Mouse (Mus musculus) forebrain, embryonic 16.5 days (tissue): ENCODE data around the gene Odc1. TPM values are rescaled to one million over a fixed set of nuclear protein-coding genes. Genes with fewer than 3 reads are reported as not detected.
A peak's percentile ranks its signal among the peaks of the same experiment; 100 is the strongest.
"Not testable (repeated sequence)": the region's sequence is repeated elsewhere in the genome, so short reads cannot be mapped to it uniquely, and the experiment has no call there.

ENCODE experiments used
- ATAC-seq: fragments of 200-750 bp; cut with Nextera tagmentation; 2 replicates; pipeline ENCODE4 v1.8.0; 2017; ENCODE audit warnings: mild to moderate bottlenecking, moderate library complexity
- H3K27ac ChIP-seq: fragments of 300-500 bp; sonication (generic); 2 replicates; pipeline ENCODE4 v1.5.1; 2014; ENCODE audit warnings: low read length, control low read depth
- H3K27me3 ChIP-seq: fragments of 300-500 bp; sonication (generic); replicated peaks from 2 replicates; pipeline ENCODE4 v1.6.1; 2014; ENCODE audit warnings: low read length; ENCODE audit not compliant: control insufficient read depth, insufficient read depth
- H3K36me3 ChIP-seq: fragments of 300-500 bp; sonication (generic); 2 replicates; pipeline ENCODE4 v1.6.1; 2014; ENCODE audit not compliant: control insufficient read depth, insufficient read depth
- H3K4me1 ChIP-seq: fragments of 300-500 bp; sonication (generic); replicated peaks from 2 replicates; pipeline ENCODE4 v1.6.1; 2014; ENCODE audit warnings: low read length; ENCODE audit not compliant: control insufficient read depth, insufficient read depth
- H3K4me2 ChIP-seq: fragments of 300-500 bp; sonication (generic); 2 replicates; pipeline ENCODE4 v1.6.1; 2014; ENCODE audit warnings: mild to moderate bottlenecking, low read length, control low read depth
- H3K4me3 ChIP-seq: fragments of 300-500 bp; sonication (generic); replicated peaks from 2 replicates; pipeline ENCODE4 v1.5.1; 2014; ENCODE audit warnings: mild to moderate bottlenecking, low read length, control low read depth
- H3K9ac ChIP-seq: fragments of 300-500 bp; sonication (generic); replicated peaks from 2 replicates; pipeline ENCODE4 v1.6.1; 2014; ENCODE audit warnings: low read depth, low read length, control low read depth
- H3K9me3 ChIP-seq: fragments of 300-500 bp; sonication (generic); 2 replicates; pipeline ENCODE4 v1.6.1; 2016; ENCODE audit warnings: low read length; ENCODE audit not compliant: control insufficient read depth
- WGBS: fragments of 180-500 bp; shearing (Covaris S2); extraction: QIAGEN DNeasy Blood & Tissue Kit; methylation state at CpG from one replicate; pipeline ENCODE4 v1.1.7; 2014; 5-methylcytosine and 5-hydroxymethylcytosine counted together
- polyA plus RNA-seq: library from polyadenylated mRNA; unstranded; fragments of >200 nt; fragmentation: Nextera tagmentation; extraction: Ambion mirVana; gene quantifications from 2 replicates; pipeline ENCODE4 v1.2.1, GENCODE M21; 2015

Gene Odc1
- polyA plus RNA-seq, 1 experiment from 2014 or later: 217 TPM

DNA sequence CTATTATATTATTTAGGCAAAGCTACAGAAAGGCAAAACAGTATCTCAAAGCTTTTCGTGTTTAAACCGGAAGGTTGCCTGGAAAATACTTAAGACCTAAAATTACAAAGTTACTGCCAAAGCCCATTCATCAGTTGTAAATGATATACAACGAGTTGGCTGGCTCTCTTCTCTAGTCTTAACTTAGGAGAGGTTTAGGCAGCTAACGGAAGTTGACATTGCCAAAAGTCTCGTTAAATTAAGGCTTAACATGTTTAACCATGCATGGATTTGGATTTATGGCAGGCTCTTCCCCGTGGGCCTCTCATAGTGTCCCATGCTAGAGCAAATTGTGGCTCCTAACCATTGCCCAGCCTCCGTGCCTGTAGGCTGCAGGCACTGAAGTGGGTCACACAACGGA, 1.3 kb downstream of the Odc1 start:
- H3K27me3 ChIP-seq: no peaks in the 10 kb centered on the region
- peak overlapping the region; percentile 85 for H3K4me2 ChIP-seq
- ATAC-seq: no peak
- no peak overlapping the region for H3K27ac ChIP-seq
- H3K4me3 ChIP-seq: peak overlapping the region; percentile 98
- peaks cover 10% of the 10 kb centered on the region for H3K36me3 ChIP-seq
- whole genome bisulfite sequencing: under 1% methylated on average over 8 of the region's 8 CpGs
- no peaks in the 10 kb centered on the region for H3K9me3 ChIP-seq
- H3K4me1 ChIP-seq: peaks cover 24% of the 10 kb centered on the region
- peak overlapping the region; percentile 44 for H3K9ac ChIP-seq

DNA sequence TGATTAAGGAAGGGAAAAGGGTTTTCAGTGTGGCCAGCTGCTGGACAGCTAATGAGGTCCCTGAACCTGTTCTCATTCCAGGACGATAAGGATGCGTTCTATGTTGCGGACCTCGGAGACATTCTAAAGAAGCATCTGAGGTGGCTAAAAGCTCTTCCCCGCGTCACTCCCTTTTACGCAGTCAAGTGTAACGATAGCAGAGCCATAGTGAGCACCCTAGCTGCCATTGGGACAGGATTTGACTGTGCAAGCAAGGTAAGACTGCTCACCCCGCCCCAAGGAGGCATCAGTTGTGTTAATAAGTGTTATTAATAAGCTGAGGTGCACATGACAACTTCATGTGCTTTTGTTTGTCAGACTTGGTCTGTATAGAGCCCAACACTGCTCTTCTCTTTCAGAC, 3.0 kb downstream of the Odc1 start:
- peak overlapping the region; percentile 78; the same call in 1 of the 2 replicates for H3K27ac ChIP-seq
- H3K4me1 ChIP-seq: peaks cover 24% of the 10 kb centered on the region
- H3K4me3 ChIP-seq, ATAC-seq, H3K9me3 ChIP-seq, H3K9ac ChIP-seq, H3K27me3 ChIP-seq: not testable (repeated sequence)
- H3K4me2 ChIP-seq: peak overlapping the region; percentile 85
- H3K36me3 ChIP-seq: peaks cover 21% of the 10 kb centered on the region
- WGBS: 92% methylated on average over 9 of the region's 9 CpGs

DNA sequence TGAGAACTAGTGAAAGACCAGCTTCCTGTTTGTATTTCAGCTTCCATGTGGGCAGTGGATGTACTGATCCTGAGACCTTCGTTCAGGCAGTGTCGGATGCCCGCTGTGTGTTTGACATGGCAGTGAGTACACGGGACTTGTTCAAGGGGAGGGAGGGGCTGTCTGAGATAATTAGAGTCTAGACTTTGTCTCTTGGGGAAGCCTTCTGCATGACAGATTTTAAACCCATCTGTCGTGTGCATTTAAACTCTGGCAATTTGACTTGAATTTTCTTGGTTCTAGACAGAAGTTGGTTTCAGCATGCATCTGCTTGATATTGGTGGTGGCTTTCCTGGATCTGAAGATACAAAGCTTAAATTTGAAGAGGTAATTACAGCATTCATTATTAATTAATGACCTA, 3.9 kb downstream of the Odc1 start:
- Histone ChIP-seq H3K4me1 (peaks cover 24% of the 10 kb centered on the region), H3K27ac (peak overlapping the region; percentile 78), H3K27me3 (no peaks in the 10 kb centered on the region), H3K9me3 (no peaks in the 10 kb centered on the region), H3K9ac (no peak overlapping the region), H3K36me3 (peaks cover 21% of the 10 kb centered on the region), H3K4me3 (no peak overlapping the region), H3K4me2 (no peak overlapping the region)
- WGBS: 26% methylated on average over 5 of the region's 5 CpGs
- ATAC-seq: no peak

DNA sequence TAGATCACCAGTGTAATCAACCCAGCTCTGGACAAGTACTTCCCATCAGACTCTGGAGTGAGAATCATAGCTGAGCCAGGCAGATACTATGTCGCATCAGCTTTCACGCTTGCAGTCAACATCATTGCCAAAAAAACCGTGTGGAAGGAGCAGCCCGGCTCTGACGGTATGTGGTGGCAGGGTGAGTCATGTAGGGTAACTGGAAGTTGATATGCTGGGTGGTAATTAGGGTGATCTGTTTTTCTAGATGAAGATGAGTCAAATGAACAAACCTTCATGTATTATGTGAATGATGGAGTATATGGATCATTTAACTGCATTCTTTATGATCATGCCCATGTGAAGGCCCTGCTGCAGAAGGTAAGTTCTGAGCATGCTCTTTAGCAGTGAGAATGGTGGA, 4.8 kb downstream of the Odc1 start:
- ATAC-seq, H3K27me3 ChIP-seq, H3K4me3 ChIP-seq, H3K9ac ChIP-seq, H3K27ac ChIP-seq, H3K9me3 ChIP-seq, H3K4me2 ChIP-seq: not testable (repeated sequence)
- WGBS: 80% methylated on average over 5 of the region's 5 CpGs
- H3K36me3 ChIP-seq: peaks cover 21% of the 10 kb centered on the region
- H3K4me1 ChIP-seq: peaks cover 26% of the 10 kb centered on the region

DNA sequence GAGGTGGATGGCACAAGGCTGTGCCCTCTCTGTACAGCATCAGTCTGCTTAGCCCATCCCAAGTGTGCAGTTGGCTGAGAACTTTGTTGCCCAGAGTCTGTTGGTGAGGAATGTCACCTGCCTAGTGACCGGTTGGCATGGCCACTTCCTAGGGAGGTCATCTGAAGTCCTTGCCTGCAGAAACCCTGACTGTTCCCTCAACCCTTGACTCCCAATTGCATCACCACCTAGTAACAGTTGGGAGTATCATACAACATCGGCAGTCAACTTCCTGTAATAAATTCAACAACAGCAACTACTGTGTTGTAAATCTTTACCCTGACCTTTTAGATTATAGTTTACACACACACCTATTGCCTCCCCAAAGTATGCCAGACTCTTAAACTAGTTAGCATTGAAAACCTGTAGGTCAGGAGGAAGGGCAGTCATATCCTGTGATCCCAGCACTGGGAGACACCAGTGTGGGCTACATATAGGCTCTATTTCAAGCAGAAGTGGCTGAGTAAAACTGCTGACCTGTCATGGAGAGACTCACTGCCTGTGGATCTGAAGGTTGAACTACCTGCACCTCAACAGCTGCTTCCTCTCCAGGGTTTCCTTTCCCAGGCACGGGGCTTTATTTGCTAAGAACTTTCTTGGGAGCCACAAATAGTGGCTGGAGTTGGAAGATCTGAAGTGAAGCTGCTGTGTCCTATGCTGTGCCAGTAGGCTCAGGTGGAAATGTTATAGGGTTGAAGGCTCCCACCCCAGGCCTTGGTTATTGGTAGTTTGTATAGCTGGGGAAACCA, 6.8 kb downstream of the Odc1 start:
- Histone ChIP-seq H3K27me3 (no peaks in the 10 kb centered on the region), H3K36me3 (peaks cover 21% of the 10 kb centered on the region)
- 83% methylated on average over 3 of the region's 3 CpGs for WGBS

DNA sequence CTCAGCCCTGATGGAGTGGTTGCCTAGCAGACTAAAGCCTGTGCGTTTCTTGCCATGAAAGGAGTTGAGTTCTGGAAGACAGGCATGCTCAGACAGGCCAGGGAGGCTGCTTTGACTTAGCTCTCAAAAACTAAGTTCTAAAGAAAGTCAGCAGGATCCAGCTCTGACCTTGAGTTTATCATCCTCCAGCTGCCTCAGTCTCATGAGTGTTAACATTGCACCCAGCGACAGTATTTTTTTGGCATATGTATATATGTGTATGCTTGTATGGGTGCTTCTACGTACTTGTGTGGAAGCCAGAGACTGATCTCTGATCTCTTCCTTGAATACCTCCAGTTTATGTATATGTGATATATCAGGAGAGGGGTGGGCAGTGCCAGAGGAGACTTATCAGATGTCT, 7.8 kb downstream of the Odc1 start:
- no peak overlapping the region for H3K9ac ChIP-seq
- no peak overlapping the region for H3K4me2 ChIP-seq
- peaks cover 26% of the 10 kb centered on the region for H3K4me1 ChIP-seq
- no peaks in the 10 kb centered on the region for H3K9me3 ChIP-seq
- no peaks in the 10 kb centered on the region for H3K27me3 ChIP-seq
- no peak for ATAC-seq
- no peak overlapping the region for H3K27ac ChIP-seq
- peaks cover 19% of the 10 kb centered on the region for H3K36me3 ChIP-seq
- WGBS: 71% methylated on average over 3 of the region's 3 CpGs
- no peak overlapping the region for H3K4me3 ChIP-seq

More for the DNA sequence above, 6.8 kb downstream of the Odc1 start:
- Histone ChIP-seq H3K9ac (no peak overlapping the region), H3K9me3 (no peaks in the 10 kb centered on the region), H3K4me2 (no peak overlapping the region), H3K27ac (no peak overlapping the region), H3K4me1 (peaks cover 26% of the 10 kb centered on the region), H3K4me3 (no peak overlapping the region)
- ATAC-seq: no peak

DNA sequence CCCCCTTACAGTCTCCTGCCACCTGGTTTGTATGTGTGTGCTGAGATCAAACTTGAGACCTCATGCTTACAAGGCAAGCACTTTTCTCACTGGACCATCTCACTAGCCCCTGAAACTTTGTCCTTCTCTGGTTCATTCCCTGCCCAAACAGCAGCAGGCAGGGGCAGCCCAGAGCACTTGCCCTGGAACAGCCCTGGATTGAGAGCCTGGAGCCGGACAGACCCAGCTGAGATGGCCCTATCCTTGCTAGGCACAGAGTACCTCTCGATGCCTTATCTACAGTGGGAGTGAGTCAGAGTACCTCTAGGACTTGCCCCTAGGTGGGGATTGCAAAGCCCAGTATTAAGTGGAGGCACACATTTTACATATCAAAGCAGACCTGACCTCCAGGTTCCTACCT, 8.4 kb downstream of the Odc1 start:
- Histone ChIP-seq H3K27me3 (no peaks in the 10 kb centered on the region), H3K9ac (no peak overlapping the region), H3K4me2 (no peak overlapping the region), H3K36me3 (peaks cover 17% of the 10 kb centered on the region), H3K4me3 (no peak overlapping the region), H3K27ac (no peak overlapping the region), H3K4me1 (peaks cover 28% of the 10 kb centered on the region), H3K9me3 (no peaks in the 10 kb centered on the region)
- no peak for ATAC-seq
- 81% methylated on average over 2 of the region's 2 CpGs for WGBS

DNA sequence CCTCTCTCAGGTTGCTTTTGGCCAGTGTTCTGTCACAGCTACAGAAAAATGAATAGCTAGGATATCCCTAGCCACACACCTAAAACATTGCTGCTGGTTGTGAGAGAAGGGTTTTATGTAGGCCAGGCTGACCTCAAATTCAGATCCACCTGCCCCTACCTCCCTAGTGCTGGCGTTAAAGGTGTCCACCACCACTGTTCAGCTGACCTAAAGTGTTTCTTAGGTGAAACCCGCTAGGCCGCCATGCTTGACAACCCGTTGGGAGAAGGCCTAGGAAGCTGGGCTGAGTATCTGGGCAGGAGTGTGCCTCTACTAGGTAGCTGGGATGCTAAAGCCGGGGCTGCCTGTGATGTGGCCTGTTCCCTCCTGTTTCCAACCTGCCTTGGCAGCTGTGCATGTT, 9.0 kb downstream of the Odc1 start:
- H3K4me2 ChIP-seq: no peak overlapping the region
- H3K36me3 ChIP-seq: peaks cover 17% of the 10 kb centered on the region
- H3K4me3 ChIP-seq: no peak overlapping the region
- ATAC-seq: no peak
- H3K9me3 ChIP-seq: no peaks in the 10 kb centered on the region
- H3K27ac ChIP-seq: no peak overlapping the region
- 79% methylated on average over 5 of the region's 5 CpGs for WGBS
- H3K27me3 ChIP-seq: no peaks in the 10 kb centered on the region
- H3K9ac ChIP-seq: no peak overlapping the region
- H3K4me1 ChIP-seq: peaks cover 28% of the 10 kb centered on the region

DNA sequence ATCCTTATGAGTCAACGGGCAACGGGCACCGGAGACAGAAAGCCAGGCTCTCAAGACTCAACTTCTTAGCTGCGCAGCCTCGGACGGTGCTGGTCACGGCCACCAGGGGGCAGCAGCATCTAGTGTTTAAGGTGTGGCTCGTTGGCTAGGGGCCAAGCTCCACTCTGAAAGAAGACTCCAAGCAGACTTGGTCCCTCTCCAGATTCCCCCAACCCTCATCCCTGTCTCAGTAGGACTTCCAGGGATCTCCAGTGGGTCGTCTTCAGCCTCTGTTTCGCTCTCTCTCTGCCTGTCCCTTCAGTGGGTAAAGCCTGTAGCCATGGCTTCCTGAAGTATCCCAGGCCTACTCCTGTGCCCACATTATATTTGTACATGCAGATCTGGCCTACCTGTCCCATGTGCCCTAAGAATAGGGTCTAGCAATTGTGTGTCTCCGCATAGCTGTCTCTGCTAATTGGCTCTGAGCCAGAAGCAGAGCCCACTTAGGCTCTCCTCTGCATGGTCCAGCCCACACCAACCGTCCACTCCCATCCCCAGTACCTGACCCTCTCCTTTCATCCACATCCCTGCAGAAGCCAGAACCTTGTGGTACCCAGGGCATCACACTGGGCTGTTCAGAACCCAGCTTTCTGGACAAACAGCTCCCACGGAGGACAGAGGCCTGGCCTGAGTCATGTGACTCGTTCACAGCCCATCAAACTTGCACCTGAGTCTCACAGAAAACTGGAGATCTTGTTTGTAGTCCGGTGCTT, 9.8 kb downstream of the Odc1 start:
- no peaks in the 10 kb centered on the region for H3K27me3 ChIP-seq
- no peak overlapping the region for H3K4me3 ChIP-seq
- peaks cover 28% of the 10 kb centered on the region for H3K4me1 ChIP-seq
- no peak overlapping the region for H3K27ac ChIP-seq
- ATAC-seq: no peak
- 31% methylated on average over 15 of the region's 15 CpGs for WGBS
- H3K36me3 ChIP-seq: peaks cover 12% of the 10 kb centered on the region
- H3K9me3 ChIP-seq: no peaks in the 10 kb centered on the region
- no peak overlapping the region for H3K4me2 ChIP-seq
- H3K9ac ChIP-seq: no peak overlapping the region
